Comparison of ENCODE assay signal across 9 mouse cellular contexts in genomic region chr1:52489538-52490181, GRCm38 (mm10). TPM values are rescaled to one million over a fixed set of nuclear protein-coding genes. Genes with fewer than 3 reads are reported as not detected.
DNase-seq lines count a peak whose midpoint lies in the region; ATAC-seq and TF ChIP-seq lines count a peak whose summit lies in the region.
"Had no signal": no experiment of that assay in that cellular context is flagged by ENCODE, and none has a peak within 500 bp of the region (broad histone marks: within the 10 kb centered on the region; RNA-seq: fewer than 3 reads in every experiment).

No protein-coding gene starts in this region.

- no peak for TF ChIP-seq POLR2A in brain, embryonic 14.5 days (IDR thresholded peaks at IDR 0.05; ENCODE audit: borderline replicate concordance, extremely low read depth, insufficient read depth, insufficient read length, poor library complexity, severe bottlenecking)

- no peak overlapping the region for H3K9ac ChIP-seq in midbrain, embryonic 12.5 days (replicated peaks)
- H3K9ac ChIP-seq in midbrain, embryonic 16.5 days (ENCODE audit: low read depth, low read length): no peak overlapping the region
- H3K9ac ChIP-seq: lung, embryonic 15.5 days had no signal

- H3K9me3 ChIP-seq in midbrain, embryonic 12.5 days: no peaks in the 10 kb centered on the region
- H3K9me3 ChIP-seq in midbrain, embryonic 16.5 days (replicated peaks; ENCODE audit: control insufficient read depth, low read length, poor library complexity, severe bottlenecking): no peaks in the 10 kb centered on the region
- H3K9me3 ChIP-seq: lung, embryonic 15.5 days had no signal

- H3K4me1 ChIP-seq in midbrain, embryonic 12.5 days: no peaks in the 10 kb centered on the region
- no peaks in the 10 kb centered on the region for H3K4me1 ChIP-seq in midbrain, embryonic 16.5 days (ENCODE audit: control insufficient read depth, insufficient read depth, low read length)
- H3K4me1 ChIP-seq: lung, embryonic 15.5 days had no signal

- no peak overlapping the region for H3K4me3 ChIP-seq in midbrain, embryonic 12.5 days
- H3K4me3 ChIP-seq in midbrain, embryonic 16.5 days (ENCODE audit: low read depth, low read length): no peak overlapping the region
- H3K4me3 ChIP-seq: lung, embryonic 15.5 days had no signal

- no peak overlapping the region for H3K27ac ChIP-seq in midbrain, embryonic 12.5 days (replicated peaks)
- no peak overlapping the region for H3K27ac ChIP-seq in midbrain, embryonic 16.5 days (ENCODE audit: low read length)
- H3K27ac ChIP-seq: lung, embryonic 15.5 days had no signal

- H3K27me3 ChIP-seq in midbrain, embryonic 12.5 days: no peaks in the 10 kb centered on the region
- H3K27me3 ChIP-seq in midbrain, embryonic 16.5 days (ENCODE audit: control insufficient read depth, insufficient read depth, low read depth, low read length): no peaks in the 10 kb centered on the region
- H3K27me3 ChIP-seq: lung, embryonic 15.5 days had no signal

- peak; percentile 13; the same call in 1 of the 2 replicates for TF ChIP-seq CTCF in brain, embryonic 14.5 days (IDR thresholded peaks at IDR 0.05; ENCODE audit: borderline replicate concordance, extremely low read depth, insufficient read depth, insufficient read length)

- peak; percentile 19 for DNase-seq in brain, embryonic 14.5 days (ENCODE audit: low read depth)
- peak; percentile 33 for DNase-seq in kidney, postnatal 36 days
- peak; percentile 55 for DNase-seq in thymus, postnatal 0 days (ENCODE audit: low spot score)
- DNase-seq in layer of hippocampus, postnatal 25 days (ENCODE audit: extremely low spot score in 1 of 2, low spot score in 1 of 2): no peak
- no peak for DNase-seq in cerebellum, adult 11 months
- no peak for DNase-seq in urinary bladder, postnatal 36 days (ENCODE audit: low spot score in 2 of 2)

- H3K4me2 ChIP-seq in midbrain, embryonic 12.5 days (replicated peaks): no peak overlapping the region
- H3K4me2 ChIP-seq in midbrain, embryonic 16.5 days (ENCODE audit: low read length): no peak overlapping the region
- H3K4me2 ChIP-seq: lung, embryonic 15.5 days had no signal

- no peaks in the 10 kb centered on the region for H3K36me3 ChIP-seq in midbrain, embryonic 12.5 days
- peaks cover 2% of the 10 kb centered on the region; the same call in 1 of the 2 replicates for H3K36me3 ChIP-seq in midbrain, embryonic 16.5 days (ENCODE audit: control insufficient read depth, insufficient read depth, low read length)

- peak; percentile 30; the same call in 1 of the 2 replicates for ATAC-seq in midbrain, embryonic 12.5 days (ENCODE audit: low FRiP score, low read depth)
- ATAC-seq in midbrain, embryonic 16.5 days: no peak

- 68% methylated on average over 7 of the region's 7 CpGs for WGBS in midbrain, embryonic 12.5 days
- WGBS in midbrain, embryonic 16.5 days: 67% methylated on average over 7 of the region's 7 CpGs

RNA-seq across cellular contexts. Expression of gene Nab1, which starts 10.8 kb away (rescaled TPM):
- polyA plus RNA-seq in midbrain, embryonic 12.5 days (2016; fragmentation: Nextera tagmentation; extraction: Ambion mirVana): 6.7 and 6.9 TPM in 2 replicates
- 4.8 and 5.4 TPM in 2 replicates for polyA plus RNA-seq in midbrain, embryonic 16.5 days (2015; fragmentation: Nextera tagmentation; extraction: Ambion mirVana)
- 8.6 and 11.5 TPM in 2 replicates for polyA plus RNA-seq in brain, embryonic 14.5 days (2012; rRNA removed)
- 13.6 and 18.1 TPM in 2 replicates for polyA plus RNA-seq in thymus, postnatal 0 days (2015; fragmentation: Nextera tagmentation; extraction: Ambion mirVana)
- 10 to 100 TPM; 24.5 TPM for total RNA-seq in layer of hippocampus, postnatal 25 days (2021)

Comparison
In these comparisons a context has a peak if more than half of its experiments do, and no peak if none do; other contexts are left out.
1. DNase-seq: peak in brain, embryonic 14.5 days (single experiment), kidney, postnatal 36 days (2 of 2) and thymus, postnatal 0 days (single experiment); none in layer of hippocampus, postnatal 25 days (0 of 2), cerebellum, adult 11 months (single experiment) and urinary bladder, postnatal 36 days (0 of 2).